16 mouse cellular contexts compared by ENCODE assay signal in the genomic region with DNA sequence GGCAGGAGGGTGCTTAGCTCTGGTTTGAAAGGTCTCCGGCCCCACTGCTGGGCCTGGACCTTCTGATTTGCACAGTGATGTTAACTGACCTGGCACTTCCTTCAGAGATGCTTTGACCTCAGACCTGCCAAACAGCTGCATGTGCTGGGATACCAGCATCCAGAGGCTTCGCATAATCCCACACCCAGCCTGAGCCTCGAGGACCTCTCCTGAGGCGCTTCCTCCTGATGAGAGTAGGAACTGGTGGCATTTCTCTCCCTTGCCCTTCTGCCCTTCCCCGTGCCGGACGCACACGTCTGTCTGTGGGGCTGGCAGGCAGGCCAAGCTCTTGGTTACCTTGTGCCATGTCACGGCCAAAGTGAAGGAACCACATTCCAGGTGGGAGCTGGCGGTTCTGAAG.
"Had no signal": no experiment of that assay in that cellular context is flagged by ENCODE, and none has a peak within 500 bp of the region (broad histone marks: within the 10 kb centered on the region; RNA-seq: fewer than 3 reads in every experiment).

No protein-coding gene starts in this region.

- H3K27me3 ChIP-seq: lung, embryonic 15.5 days; megakaryocyte, embryonic 14.5 days; midbrain, embryonic 12.5 days; neural tube, embryonic 12.5 days; stomach, embryonic 15.5 days had no signal

- H3K4me3 ChIP-seq: lung, embryonic 15.5 days; megakaryocyte, embryonic 14.5 days; midbrain, embryonic 12.5 days; neural tube, embryonic 12.5 days; stomach, embryonic 15.5 days had no signal

- ATAC-seq: lung, postnatal 0 days had no signal

- H3K4me1 ChIP-seq: lung, embryonic 15.5 days; midbrain, embryonic 12.5 days; neural tube, embryonic 12.5 days; stomach, embryonic 15.5 days had no signal

- H3K9ac ChIP-seq: lung, embryonic 15.5 days; midbrain, embryonic 12.5 days; neural tube, embryonic 12.5 days; stomach, embryonic 15.5 days had no signal

- H3K9me3 ChIP-seq: lung, embryonic 15.5 days; megakaryocyte, embryonic 14.5 days; midbrain, embryonic 12.5 days; neural tube, embryonic 12.5 days; stomach, embryonic 15.5 days had no signal

- H3K27ac ChIP-seq: lung, embryonic 15.5 days; macrophage; midbrain, embryonic 12.5 days; neural tube, embryonic 12.5 days; stomach, embryonic 15.5 days; stomach, postnatal 0 days had no signal

- H3K4me2 ChIP-seq: lung, embryonic 15.5 days; midbrain, embryonic 12.5 days; neural tube, embryonic 12.5 days; stomach, embryonic 15.5 days had no signal

- DNase-seq: lung, adult 2 months; lung, postnatal 14 days; lung, postnatal 36 days; midbrain, embryonic 14.5 days; right cerebral cortex, postnatal 14 days; thymus, adult 2 months; thymus, postnatal 25 days; thymus, postnatal 4 days had no signal
